Mouse (Mus musculus) testis, adult 2 months (tissue): ENCODE measurements around the gene Ccdc162.

Experiments
- CTCF ChIP-seq: fragments of 200-500 bp; IDR thresholded peaks from 2 replicates; pipeline ENCODE4 v1.5.1; 2012; ENCODE audit warnings: low read depth, mild to moderate bottlenecking, inconsistent platforms, low read length, moderate library complexity; ENCODE audit not compliant: control insufficient read depth, insufficient read depth, insufficient replicate concordance
- POLR2A ChIP-seq: fragments of 200-500 bp; IDR thresholded peaks from 2 replicates; pipeline ENCODE4 v1.6.1; 2012; ENCODE audit warnings: low read depth, mild to moderate bottlenecking, inconsistent platforms, low read length, moderate library complexity; ENCODE audit not compliant: control insufficient read depth

DNA sequence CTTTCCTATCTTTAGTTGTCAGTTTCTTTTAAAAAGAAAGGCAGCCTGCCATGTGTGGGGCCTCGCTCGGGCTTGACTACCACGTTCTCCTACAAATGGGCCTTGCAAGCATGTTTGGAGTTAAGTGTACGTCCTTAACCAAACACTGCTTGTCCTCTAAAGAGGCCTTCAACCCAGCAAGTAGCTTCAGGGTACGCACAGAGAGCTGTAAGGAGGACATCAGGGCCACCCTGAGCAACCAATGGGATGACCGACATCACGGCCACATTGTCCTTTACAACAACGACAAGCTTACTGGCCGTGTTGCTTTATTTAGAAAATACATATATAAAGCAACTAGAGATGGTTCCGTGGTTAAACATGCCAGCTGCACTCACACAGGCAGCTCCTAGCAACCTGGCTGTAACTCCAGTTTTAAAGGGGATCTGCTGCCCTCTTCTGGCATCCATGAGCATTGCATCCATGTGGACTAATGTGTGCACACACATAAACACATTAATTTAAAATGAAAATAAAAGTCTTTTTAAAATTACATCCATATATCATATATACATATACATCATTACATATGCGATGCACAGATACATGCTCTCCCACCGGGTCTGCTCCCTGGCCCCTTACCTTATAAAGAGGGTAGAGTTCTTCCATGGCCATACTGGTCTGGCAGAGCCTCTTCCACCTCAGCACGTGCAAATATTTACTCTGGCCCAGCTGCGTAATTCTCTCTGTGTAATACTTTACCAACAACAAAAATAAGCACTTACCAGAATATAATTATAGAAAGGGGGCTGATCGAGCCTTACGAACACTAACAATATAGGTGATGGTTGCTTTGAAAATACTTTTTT lies 33.7 kb downstream of the Ccdc162 start:
- TF ChIP-seq POLR2A (no peak), CTCF (peak; percentile 62; the same call in 1 of the 2 replicates)
